ENCODE assay signal across 8 mouse cellular contexts in genomic region chrX:107815502-107816217, GRCm38 (mm10). TPM values are rescaled to one million over a fixed set of nuclear protein-coding genes. Genes with fewer than 3 reads are reported as not detected.
DNase-seq lines count a peak whose midpoint lies in the region; ATAC-seq and TF ChIP-seq lines count a peak whose summit lies in the region.

No protein-coding gene starts in this region.

- POLR2A ChIA-PET in Patski (lab: Charles Lee) = interaction anchor here (1.2 kb wide), 1 partner anchor 11 kb away, joined by 3 read pairs; no protein-coding TSS in a partner anchor

- H3K4me3 ChIP-seq in embryonic facial prominence, embryonic 12.5 days = peak overlapping the region; percentile 55
- H3K4me3 ChIP-seq in heart, embryonic 13.5 days = peak overlapping the region; percentile 65
- peak overlapping the region; percentile 65 for H3K4me3 ChIP-seq in kidney, embryonic 16.5 days (ENCODE audit: low read length)
- peak overlapping the region; percentile 70 for H3K4me3 ChIP-seq in liver, embryonic 15.5 days (replicated peaks)
- H3K4me3 ChIP-seq in neural tube, embryonic 12.5 days = peak overlapping the region; percentile 51

- peak; percentile 29 to 34 for DNase-seq in B cell, adult 2 months
- DNase-seq in Patski (ENCODE audit: low read depth, low spot score) = no peak
- no peak for DNase-seq in c-Kit-positive CD71-positive TER-119-positive erythroid progenitor cells, embryonic 14.5 days (ENCODE audit: low spot score)

- H3K9ac ChIP-seq in embryonic facial prominence, embryonic 12.5 days = peak overlapping the region; percentile 51
- peak overlapping the region; percentile 85 for H3K9ac ChIP-seq in heart, embryonic 13.5 days
- peak overlapping the region; percentile 72 for H3K9ac ChIP-seq in kidney, embryonic 16.5 days (replicated peaks; ENCODE audit: low read length)
- peak overlapping the region; percentile 63 for H3K9ac ChIP-seq in liver, embryonic 15.5 days
- peak overlapping the region; percentile 64 for H3K9ac ChIP-seq in neural tube, embryonic 12.5 days

- no peak for TF ChIP-seq CTCF in Patski (IDR thresholded peaks at IDR 0.05)

- H3K36me3 ChIP-seq in embryonic facial prominence, embryonic 12.5 days = no peaks in the 10 kb centered on the region
- no peaks in the 10 kb centered on the region for H3K36me3 ChIP-seq in heart, embryonic 13.5 days
- H3K36me3 ChIP-seq in kidney, embryonic 16.5 days (ENCODE audit: insufficient read depth, low read length) = no peaks in the 10 kb centered on the region
- no peaks in the 10 kb centered on the region for H3K36me3 ChIP-seq in liver, embryonic 15.5 days (replicated peaks)
- H3K36me3 ChIP-seq in neural tube, embryonic 12.5 days = no peaks in the 10 kb centered on the region

- H3K9me3 ChIP-seq in embryonic facial prominence, embryonic 12.5 days = no peaks in the 10 kb centered on the region
- H3K9me3 ChIP-seq in heart, embryonic 13.5 days = no peaks in the 10 kb centered on the region
- H3K9me3 ChIP-seq in kidney, embryonic 16.5 days (ENCODE audit: low read length) = no peaks in the 10 kb centered on the region
- no peaks in the 10 kb centered on the region for H3K9me3 ChIP-seq in liver, embryonic 15.5 days (replicated peaks)
- H3K9me3 ChIP-seq in neural tube, embryonic 12.5 days = no peaks in the 10 kb centered on the region

- 21% methylated on average over 32 of the region's 32 CpGs for WGBS in embryonic facial prominence, embryonic 12.5 days
- WGBS in heart, embryonic 13.5 days = 17% methylated on average over 32 of the region's 32 CpGs
- WGBS in kidney, embryonic 16.5 days = 31% methylated on average over 26 of the region's 32 CpGs
- WGBS in liver, embryonic 15.5 days (ENCODE audit: insufficient replicate concordance) = 20% methylated on average over 32 of the region's 32 CpGs
- WGBS in neural tube, embryonic 12.5 days = 16% methylated on average over 32 of the region's 32 CpGs

- peaks cover 59% of the 10 kb centered on the region for H3K27me3 ChIP-seq in Patski
- H3K27me3 ChIP-seq in embryonic facial prominence, embryonic 12.5 days = no peaks in the 10 kb centered on the region
- no peaks in the 10 kb centered on the region for H3K27me3 ChIP-seq in heart, embryonic 13.5 days (replicated peaks)
- H3K27me3 ChIP-seq in kidney, embryonic 16.5 days (ENCODE audit: insufficient read depth, low read length) = no peaks in the 10 kb centered on the region
- H3K27me3 ChIP-seq in liver, embryonic 15.5 days = no peaks in the 10 kb centered on the region
- no peaks in the 10 kb centered on the region for H3K27me3 ChIP-seq in neural tube, embryonic 12.5 days (replicated peaks)

- H3K4me1 ChIP-seq in embryonic facial prominence, embryonic 12.5 days = no peaks in the 10 kb centered on the region
- 0 out of 2 replicates have a peak, but pooled peaks cover 2% of the 10 kb centered on the region for H3K4me1 ChIP-seq in heart, embryonic 13.5 days
- H3K4me1 ChIP-seq in kidney, embryonic 16.5 days (ENCODE audit: insufficient read depth, low read length) = no peaks in the 10 kb centered on the region
- H3K4me1 ChIP-seq in liver, embryonic 15.5 days (replicated peaks) = 0 out of 2 replicates have a peak, but pooled peaks cover 3% of the 10 kb centered on the region
- no peaks in the 10 kb centered on the region for H3K4me1 ChIP-seq in neural tube, embryonic 12.5 days

- no peak overlapping the region for H3K27ac ChIP-seq in embryonic facial prominence, embryonic 12.5 days
- H3K27ac ChIP-seq in heart, embryonic 13.5 days (replicated peaks) = peak overlapping the region; percentile 83
- peak overlapping the region; percentile 61 for H3K27ac ChIP-seq in kidney, embryonic 16.5 days (ENCODE audit: low read length)
- H3K27ac ChIP-seq in liver, embryonic 15.5 days (replicated peaks) = peak overlapping the region; percentile 29; the same call in 1 of the 2 replicates
- H3K27ac ChIP-seq in neural tube, embryonic 12.5 days = no peak overlapping the region

- in situ Hi-C loops in Patski (cut with MboI; ENCODE audit: low pct_unique_long_range_greater_than_20kb) = loop anchor here (25.0 kb wide), 2 partner anchors 1022 to 1272 kb away; partner anchors contain the start of genes Brwd3 and Sh3bgrl

- peak; percentile 49 for ATAC-seq in Patski
- no peak; the same call in 1 of the 2 replicates for ATAC-seq in embryonic facial prominence, embryonic 12.5 days (ENCODE audit: insufficient number of reproducible peaks, insufficient read depth, low FRiP score, low TSS enrichment)
- ATAC-seq in heart, embryonic 13.5 days (ENCODE audit: extremely low read depth, insufficient number of reproducible peaks, low FRiP score, low TSS enrichment) = peak; percentile 76; the same call in 1 of the 2 replicates
- ATAC-seq in kidney, embryonic 16.5 days (ENCODE audit: low FRiP score, low TSS enrichment) = peak; percentile 87
- peak; percentile 61 for ATAC-seq in liver, embryonic 15.5 days (ENCODE audit: insufficient read depth)
- ATAC-seq in neural tube, embryonic 12.5 days (ENCODE audit: low FRiP score, low read depth) = no peak; the same call in none of the 2 replicates

- H3K4me2 ChIP-seq in embryonic facial prominence, embryonic 12.5 days (replicated peaks) = peak overlapping the region; percentile 48
- H3K4me2 ChIP-seq in heart, embryonic 13.5 days = peak overlapping the region; percentile 66
- H3K4me2 ChIP-seq in kidney, embryonic 16.5 days (replicated peaks; ENCODE audit: low read depth, low read length) = peak overlapping the region; percentile 56
- peak overlapping the region; percentile 64 for H3K4me2 ChIP-seq in liver, embryonic 15.5 days
- H3K4me2 ChIP-seq in neural tube, embryonic 12.5 days (replicated peaks) = peak overlapping the region; percentile 57

- CTCF ChIA-PET in Patski (lab: Charles Lee) = interaction anchor here (1.0 to 2.0 kb wide), 5 partner anchors 10 to 725 kb away, joined by 3 to 9 read pairs (median 3); partner anchors contain the start of gene Tent5d

RNA-seq across cellular contexts. Expression of gene 2610002M06Rik, which starts 0.5 kb away (rescaled TPM):
- 7.6 TPM for polyA plus RNA-seq in Patski (2021)
- polyA plus RNA-seq in embryonic facial prominence, embryonic 12.5 days (2016; fragmentation: Nextera tagmentation; extraction: Ambion mirVana) = 9.6 and 11.7 TPM in 2 replicates
- 10.9 and 12.8 TPM in 2 replicates for polyA plus RNA-seq in heart, embryonic 13.5 days (2015; fragmentation: Nextera tagmentation; extraction: Ambion mirVana)
- 9.5 and 11.4 TPM in 2 replicates for polyA plus RNA-seq in kidney, embryonic 16.5 days (2015; fragmentation: Nextera tagmentation; extraction: Ambion mirVana)
- polyA plus RNA-seq in liver, embryonic 15.5 days (2015; fragmentation: Nextera tagmentation; extraction: Ambion mirVana) = 7.0 and 7.8 TPM in 2 replicates
- polyA plus RNA-seq in neural tube, embryonic 12.5 days (2016; fragmentation: Nextera tagmentation; extraction: Ambion mirVana) = 9.7 and 11.5 TPM in 2 replicates

RNA-seq across cellular contexts. Expression of gene Tent5d, which starts 23.3 kb away (rescaled TPM):
- not detected for polyA plus RNA-seq in Patski (2021)
- 0.22 and 0.33 TPM in 2 replicates for polyA plus RNA-seq in embryonic facial prominence, embryonic 12.5 days (2016; fragmentation: Nextera tagmentation; extraction: Ambion mirVana)
- polyA plus RNA-seq in heart, embryonic 13.5 days (2015; fragmentation: Nextera tagmentation; extraction: Ambion mirVana) = 1.9 and 2.1 TPM in 2 replicates
- 0.21 TPM in 1 of 2 replicates, not detected in the other for polyA plus RNA-seq in kidney, embryonic 16.5 days (2015; fragmentation: Nextera tagmentation; extraction: Ambion mirVana)
- not detected in 2 replicates for polyA plus RNA-seq in liver, embryonic 15.5 days (2015; fragmentation: Nextera tagmentation; extraction: Ambion mirVana)
- polyA plus RNA-seq in neural tube, embryonic 12.5 days (2016; fragmentation: Nextera tagmentation; extraction: Ambion mirVana) = not detected in 2 replicates

Comparison
In these comparisons a context has a peak if more than half of its experiments do, and no peak if none do; other contexts are left out.
1. DNase-seq: peak in B cell, adult 2 months (2 of 2); none in Patski (single experiment) and c-Kit-positive CD71-positive TER-119-positive erythroid progenitor cells, embryonic 14.5 days (single experiment).
2. ATAC-seq: peak in Patski (single experiment), heart, embryonic 13.5 days (single experiment), kidney, embryonic 16.5 days (single experiment) and liver, embryonic 15.5 days (single experiment); none in embryonic facial prominence, embryonic 12.5 days (single experiment) and neural tube, embryonic 12.5 days (single experiment).
3. H3K27ac ChIP-seq: peak in heart, embryonic 13.5 days (single experiment), kidney, embryonic 16.5 days (single experiment) and liver, embryonic 15.5 days (single experiment); none in embryonic facial prominence, embryonic 12.5 days (single experiment) and neural tube, embryonic 12.5 days (single experiment).
4. Peak in every context shown above with its lines, with median percentiles within 50 percentile points of each other: H3K4me2 ChIP-seq, H3K4me3 ChIP-seq and H3K9ac ChIP-seq.